Mouse (Mus musculus): ENCODE measurements at regions not wholly inside any gene's neighbourhood (a gene's known extent, or its start where the extent isn't known, plus 50 kb on each side); places are given as distances from the start of the nearest gene placed in this dataset.

- DNase-seq (ENCODE audit: inconsistent ontology term) = no peak
These were observed 202.2 kb downstream of the Sipa1l2 start for GRCm38 (mm10) chr8:125367374-125367773.

GRCm38 (mm10) chr8:125365004-125365403 is 204.6 kb downstream of the Sipa1l2 start:
- DNase-seq (ENCODE audit: inconsistent ontology term) = no peak

GRCm38 (mm10) chr8:125359456-125359855 is 210.2 kb downstream of the Sipa1l2 start:
- DNase-seq (ENCODE audit: inconsistent ontology term) = no peak

GRCm38 (mm10) chr8:125357759-125358158 is 211.8 kb downstream of the Sipa1l2 start:
- DNase-seq (ENCODE audit: inconsistent ontology term) = no peak

GRCm38 (mm10) chr8:125355059-125355509 is 214.5 kb downstream of the Sipa1l2 start:
- no peak for DNase-seq (ENCODE audit: inconsistent ontology term)

- no peak for DNase-seq (ENCODE audit: inconsistent ontology term)
These were observed 217.3 kb downstream of the Sipa1l2 start for GRCm38 (mm10) chr8:125352276-125352675.

GRCm38 (mm10) chr8:125351486-125352032 is 218.0 kb downstream of the Sipa1l2 start:
- DNase-seq (ENCODE audit: inconsistent ontology term) = no peak

- DNase-seq (ENCODE audit: inconsistent ontology term) = peak; percentile 84
These were observed 220.2 kb downstream of the Sipa1l2 start for GRCm38 (mm10) chr8:125349290-125350025.

- no peak for DNase-seq (ENCODE audit: inconsistent ontology term)
These were observed 223.4 kb downstream of the Sipa1l2 start for GRCm38 (mm10) chr8:125346182-125346581.

- DNase-seq (ENCODE audit: inconsistent ontology term) = no peak
These were observed 224.0 kb downstream of the Sipa1l2 start for GRCm38 (mm10) chr8:125345571-125345970.

- peak; percentile 69 for DNase-seq (ENCODE audit: inconsistent ontology term)
These were observed 225.7 kb downstream of the Sipa1l2 start for GRCm38 (mm10) chr8:125343867-125344266.

GRCm38 (mm10) chr8:125342521-125342920 is 227.1 kb downstream of the Sipa1l2 start:
- peak; percentile 62 for DNase-seq (ENCODE audit: inconsistent ontology term)

GRCm38 (mm10) chr8:125341606-125342005 is 228.0 kb downstream of the Sipa1l2 start:
- peak; percentile 52 for DNase-seq (ENCODE audit: inconsistent ontology term)

- no peak for DNase-seq (ENCODE audit: inconsistent ontology term)
These were observed 231.4 kb downstream of the Sipa1l2 start for GRCm38 (mm10) chr8:125338222-125338621.

- DNase-seq (ENCODE audit: inconsistent ontology term) = no peak
These were observed 232.0 kb downstream of the Sipa1l2 start for GRCm38 (mm10) chr8:125337444-125338077.

GRCm38 (mm10) chr8:125336799-125337198 is 232.8 kb downstream of the Sipa1l2 start:
- no peak for DNase-seq (ENCODE audit: inconsistent ontology term)

- no peak for DNase-seq (ENCODE audit: inconsistent ontology term)
These were observed 233.8 kb downstream of the Sipa1l2 start for GRCm38 (mm10) chr8:125335575-125336370.

- DNase-seq (ENCODE audit: inconsistent ontology term) = no peak
These were observed 234.4 kb downstream of the Sipa1l2 start for GRCm38 (mm10) chr8:125335171-125335570.

GRCm38 (mm10) chr8:125330638-125331037 is 239.0 kb downstream of the Sipa1l2 start:
- DNase-seq (ENCODE audit: inconsistent ontology term) = no peak

- DNase-seq (ENCODE audit: inconsistent ontology term) = no peak
These were observed 241.0 kb downstream of the Sipa1l2 start for GRCm38 (mm10) chr8:125328650-125329049.

- DNase-seq (ENCODE audit: inconsistent ontology term) = no peak
These were observed 241.9 kb downstream of the Sipa1l2 start for GRCm38 (mm10) chr8:125327551-125328262.
